Mouse (Mus musculus) c-Kit-positive CD71-positive TER-119-negative erythroid progenitor cells, embryonic 14.5 days (primary cell): Measurements from ENCODE around the gene Hdac7.

Experiments used
- DNase-seq: peaks from one replicate; pipeline ENCODE4 v3.0.0-alpha.2; 2013; ENCODE audit warnings: low read depth

Gene Hdac7

GRCm38 (mm10) chr15:97743961-97744525 is 100.3 kb downstream of the Hdac7 start:
- DNase-seq: no peak

- no peak for DNase-seq
Observed at GRCm38 (mm10) chr15:97743210-97743609, 101.1 kb downstream of the Hdac7 start.
